Mouse (Mus musculus): Measurements from ENCODE around the gene Hrh3. TPM values are rescaled to one million over a fixed set of nuclear protein-coding genes. Genes with fewer than 3 reads are reported as not detected.
A peak's percentile ranks its signal among the peaks of the same experiment; 100 is the strongest.

Hrh3 gene
- 10 to 100 TPM; 49.0 to 63.4 TPM for total RNA-seq (2021)
- long read RNA-seq, transcript Hrh3-201 (3 exons, 2,706 nt): major isoform, 52 of 112 reads
- long read RNA-seq, transcript Hrh3-207 (3 exons, 1,574 nt): minor isoform, 37 of 112 reads
- long read RNA-seq, partial matches to known transcripts: 1 of 112 reads
- long read RNA-seq, other reads (novel, unspliced or antisense): 20 of 112 reads

- DNase-seq (ENCODE audit: low spot score in 2 of 2): peak in 1 of 2 experiments; percentile 65
Measured at GRCm38 (mm10) chr2:180103978-180104658, at the start of gene Hrh3. TSS of gene Hrh3 (minus strand) at chr2:180104488.

GRCm38 (mm10) chr2:180148551-180148950 is 44.3 kb upstream of the Hrh3 start:
- no peak for DNase-seq (ENCODE audit: low spot score in 2 of 2)

- no peak for DNase-seq (ENCODE audit: low spot score in 2 of 2)
Measured at GRCm38 (mm10) chr2:180147379-180147778, 43.1 kb upstream of the Hrh3 start.

- no peak for DNase-seq (ENCODE audit: low spot score in 2 of 2)
Measured at GRCm38 (mm10) chr2:180146091-180146490, 41.8 kb upstream of the Hrh3 start.

GRCm38 (mm10) chr2:180135414-180135813 is 31.1 kb upstream of the Hrh3 start:
- no peak for DNase-seq (ENCODE audit: low spot score in 2 of 2)

- no peak for DNase-seq (ENCODE audit: low spot score in 2 of 2)
Measured at GRCm38 (mm10) chr2:180133911-180134310, 29.6 kb upstream of the Hrh3 start.

- DNase-seq (ENCODE audit: low spot score in 2 of 2): no peak
Measured at GRCm38 (mm10) chr2:180133231-180133630, 28.9 kb upstream of the Hrh3 start.

- DNase-seq (ENCODE audit: low spot score in 2 of 2): no peak
Measured at GRCm38 (mm10) chr2:180127675-180128074, 23.4 kb upstream of the Hrh3 start.

GRCm38 (mm10) chr2:180126195-180126594 is 21.9 kb upstream of the Hrh3 start:
- DNase-seq (ENCODE audit: low spot score in 2 of 2): peak in 1 of 2 experiments; percentile 64

- DNase-seq (ENCODE audit: low spot score in 2 of 2): no peak
Measured at GRCm38 (mm10) chr2:180124192-180124591, 19.9 kb upstream of the Hrh3 start.

GRCm38 (mm10) chr2:180120292-180120761 is 16.0 kb upstream of the Hrh3 start:
- no peak for DNase-seq (ENCODE audit: low spot score in 2 of 2)

GRCm38 (mm10) chr2:180119439-180120291 is 15.4 kb upstream of the Hrh3 start:
- DNase-seq (ENCODE audit: low spot score in 2 of 2): no peak

GRCm38 (mm10) chr2:180118661-180119438 is 14.6 kb upstream of the Hrh3 start, which contains the start of gene Osbpl2:
TSS of gene Osbpl2 (plus strand) at chr2:180119306.
- peak; percentile 99 to 100 for DNase-seq (ENCODE audit: low spot score in 2 of 2)

GRCm38 (mm10) chr2:180117485-180118194 is 13.4 kb upstream of the Hrh3 start:
- peak in 1 of 2 experiments; percentile 66 for DNase-seq (ENCODE audit: low spot score in 2 of 2)

GRCm38 (mm10) chr2:180116741-180117484 is 12.6 kb upstream of the Hrh3 start:
- DNase-seq (ENCODE audit: low spot score in 2 of 2): no peak

- no peak for DNase-seq (ENCODE audit: low spot score in 2 of 2)
Measured at GRCm38 (mm10) chr2:180116081-180116493, 11.8 kb upstream of the Hrh3 start.

GRCm38 (mm10) chr2:180115279-180115678 is 11.0 kb upstream of the Hrh3 start:
- no peak for DNase-seq (ENCODE audit: low spot score in 2 of 2)

- peak; percentile 67 to 77 for DNase-seq (ENCODE audit: low spot score in 2 of 2)
Measured at GRCm38 (mm10) chr2:180113909-180114890, 9.9 kb upstream of the Hrh3 start.
